Mouse (Mus musculus): ENCODE data around the gene Kcnn3.

Kcnn3 gene

GRCm38 (mm10) chr3:89519894-89520293 lies at the start of gene Kcnn3:
TSS of gene Kcnn3 (plus strand) at chr3:89520164.
- peak; percentile 90 for DNase-seq (ENCODE audit: low spot score)

- no peak for DNase-seq (ENCODE audit: low spot score)
Measured at GRCm38 (mm10) chr3:89472280-89472679, 47.7 kb upstream of the Kcnn3 start.

- no peak for DNase-seq (ENCODE audit: low spot score)
Measured at GRCm38 (mm10) chr3:89473838-89474237, 46.1 kb upstream of the Kcnn3 start.

GRCm38 (mm10) chr3:89479055-89479454 lies 40.9 kb upstream of the Kcnn3 start:
- DNase-seq (ENCODE audit: low spot score), result no peak

- DNase-seq (ENCODE audit: low spot score), result no peak
Measured at GRCm38 (mm10) chr3:89481488-89481887, 38.5 kb upstream of the Kcnn3 start.

DNA sequence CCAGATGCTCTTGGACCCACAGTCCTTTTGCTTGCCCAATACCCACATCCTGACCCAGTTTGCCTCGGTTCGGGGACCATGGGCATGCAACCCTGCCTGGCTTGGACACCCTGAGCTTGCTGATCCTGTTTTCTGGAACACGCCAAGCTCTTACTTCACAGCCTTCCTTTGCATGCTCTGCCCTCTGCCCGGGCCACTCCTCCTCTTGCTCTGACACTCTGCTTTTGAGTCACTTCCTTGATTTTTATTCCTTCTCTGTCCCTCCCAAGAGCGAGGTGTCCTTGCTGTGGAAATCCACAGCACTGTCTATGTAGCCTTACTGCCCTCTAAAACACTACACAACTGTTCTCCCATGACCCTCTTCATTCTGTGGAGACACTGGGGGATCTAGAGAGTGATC lies 37.7 kb upstream of the Kcnn3 start:
- DNase-seq (ENCODE audit: low spot score), result no peak

DNA sequence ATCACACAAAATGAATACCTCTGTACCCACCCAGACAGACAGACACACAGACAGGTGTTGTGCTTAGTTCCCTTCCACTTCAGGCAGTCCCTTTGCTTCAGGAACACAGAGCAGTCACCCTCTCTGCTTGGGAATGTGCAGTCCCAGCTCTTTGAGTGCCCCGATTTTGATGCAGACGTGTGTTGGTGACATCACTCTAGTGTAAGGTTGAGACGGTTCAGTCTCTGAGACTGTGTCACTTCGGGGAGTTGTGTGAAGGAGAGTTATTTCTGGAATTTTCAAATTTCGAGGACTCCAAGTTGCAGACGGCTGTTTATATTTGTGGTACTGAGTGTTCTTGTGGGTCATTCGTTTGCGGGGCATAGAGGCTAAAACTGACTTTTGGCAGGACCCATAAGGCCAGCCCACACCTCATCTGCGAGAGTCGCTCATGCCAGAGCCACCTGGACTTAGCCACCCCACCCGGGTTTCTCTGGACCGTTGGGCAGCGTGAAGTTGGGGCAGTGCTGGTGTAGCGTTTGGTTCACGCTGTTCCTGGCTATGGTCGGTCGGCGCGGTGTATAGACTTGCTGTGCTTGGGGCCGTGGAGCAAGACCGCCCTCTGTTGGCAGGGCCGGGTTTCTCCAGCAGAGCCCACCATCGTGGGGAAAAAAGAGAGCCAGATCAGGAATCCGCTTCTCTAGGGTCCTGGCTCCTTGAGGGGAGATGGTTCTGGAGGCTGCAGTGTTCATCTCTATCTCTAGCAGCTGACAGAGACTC lies 35.0 kb upstream of the Kcnn3 start:
- DNase-seq (ENCODE audit: low spot score), result peak; percentile 70

GRCm38 (mm10) chr3:89486111-89486510 lies 33.9 kb upstream of the Kcnn3 start:
- no peak for DNase-seq (ENCODE audit: low spot score)

GRCm38 (mm10) chr3:89486916-89487702 lies 32.9 kb upstream of the Kcnn3 start:
- no peak for DNase-seq (ENCODE audit: low spot score)

DNA sequence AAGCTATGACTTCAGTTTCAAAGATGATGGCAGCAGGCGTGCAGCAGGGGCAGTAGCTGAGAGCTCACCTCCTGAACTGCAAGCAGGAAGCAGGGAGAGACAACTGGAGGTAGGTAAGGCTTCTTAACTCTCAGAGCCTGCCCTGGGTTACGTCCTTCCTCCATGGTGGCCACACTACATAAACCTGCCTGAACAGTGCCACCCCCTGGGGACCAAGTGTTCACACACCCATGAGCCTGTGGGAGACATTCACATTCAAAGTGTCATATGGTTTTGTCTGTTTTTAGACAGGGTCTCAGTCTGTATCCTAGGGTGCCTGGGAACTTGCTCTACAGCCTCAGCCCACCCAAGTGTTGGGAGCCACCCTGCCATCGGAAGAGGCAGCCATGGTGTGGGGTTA lies 29.2 kb upstream of the Kcnn3 start:
- no peak for DNase-seq (ENCODE audit: low spot score)

DNA sequence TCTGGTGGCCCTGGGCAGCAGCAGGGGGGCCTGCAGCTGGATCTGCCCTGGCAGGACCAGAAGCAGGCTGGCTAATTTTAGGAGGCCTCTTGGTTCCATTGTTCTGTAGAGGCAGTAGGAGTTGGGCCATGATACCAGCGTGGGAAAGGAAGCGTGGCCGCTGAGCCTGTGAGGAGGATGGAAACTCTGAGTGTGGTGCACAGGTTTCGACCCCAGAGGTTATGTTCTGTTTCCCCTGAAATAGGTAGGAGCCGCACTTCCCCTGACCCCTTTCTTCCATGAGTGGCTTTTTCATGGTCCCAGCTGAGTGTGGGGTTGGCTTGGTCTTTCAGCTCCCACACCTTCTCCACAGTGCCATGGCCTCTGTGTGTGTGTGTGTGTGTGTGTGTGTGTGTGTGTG lies 28.4 kb upstream of the Kcnn3 start:
- no peak for DNase-seq (ENCODE audit: low spot score)

GRCm38 (mm10) chr3:89492701-89493151 lies 27.2 kb upstream of the Kcnn3 start:
- DNase-seq (ENCODE audit: low spot score), result no peak

GRCm38 (mm10) chr3:89494630-89495029 lies 25.3 kb upstream of the Kcnn3 start:
- no peak for DNase-seq (ENCODE audit: low spot score)

DNA sequence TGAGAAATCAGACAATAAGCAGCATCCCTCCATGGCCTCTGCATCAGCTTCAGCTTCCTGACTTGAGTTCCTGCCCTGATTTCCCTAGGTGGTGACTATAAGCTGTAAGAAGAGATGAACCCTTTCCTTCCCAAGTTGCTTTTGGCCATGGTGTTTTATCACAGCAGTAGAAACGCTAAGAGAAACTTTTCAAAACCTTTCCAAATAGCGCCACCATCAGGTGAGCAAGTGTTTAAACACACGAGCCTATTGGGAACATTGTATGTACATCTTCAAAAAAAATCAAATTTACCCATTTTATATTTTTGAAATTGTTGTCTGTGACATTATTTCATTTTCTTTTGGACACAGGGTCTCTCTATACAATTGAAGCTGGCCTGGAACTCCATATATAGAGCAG lies 23.6 kb upstream of the Kcnn3 start:
- DNase-seq (ENCODE audit: low spot score), result no peak

GRCm38 (mm10) chr3:89499696-89500095 lies 20.3 kb upstream of the Kcnn3 start:
- DNase-seq (ENCODE audit: low spot score), result no peak

- DNase-seq (ENCODE audit: low spot score), result no peak
Measured at GRCm38 (mm10) chr3:89501486-89501885, 18.5 kb upstream of the Kcnn3 start.

- no peak for DNase-seq (ENCODE audit: low spot score)
Measured at GRCm38 (mm10) chr3:89502551-89502950, 17.4 kb upstream of the Kcnn3 start.

GRCm38 (mm10) chr3:89508041-89508440 lies 11.9 kb upstream of the Kcnn3 start:
- DNase-seq (ENCODE audit: low spot score), result peak; percentile 44

DNA sequence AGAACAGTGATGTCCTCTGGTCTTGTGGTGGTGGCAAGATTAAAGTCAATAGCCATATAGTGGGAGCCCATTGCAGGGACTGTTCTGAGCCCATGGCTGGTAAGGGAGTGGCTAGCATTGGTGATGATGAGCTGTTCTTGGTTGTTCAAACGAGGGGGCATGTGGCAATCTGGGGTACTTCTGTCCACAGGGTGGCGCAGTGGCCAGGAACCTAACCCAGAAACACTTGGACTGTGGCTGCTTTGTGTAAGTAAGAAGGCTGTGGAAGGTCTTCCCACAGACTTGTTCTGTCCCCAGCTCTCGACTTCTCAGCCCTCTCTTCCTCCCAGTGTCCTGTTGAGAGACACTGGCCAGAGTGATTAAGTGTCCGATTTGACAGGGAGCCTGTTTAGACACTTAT lies 9.0 kb upstream of the Kcnn3 start:
- peak; percentile 75 for DNase-seq (ENCODE audit: low spot score)

DNA sequence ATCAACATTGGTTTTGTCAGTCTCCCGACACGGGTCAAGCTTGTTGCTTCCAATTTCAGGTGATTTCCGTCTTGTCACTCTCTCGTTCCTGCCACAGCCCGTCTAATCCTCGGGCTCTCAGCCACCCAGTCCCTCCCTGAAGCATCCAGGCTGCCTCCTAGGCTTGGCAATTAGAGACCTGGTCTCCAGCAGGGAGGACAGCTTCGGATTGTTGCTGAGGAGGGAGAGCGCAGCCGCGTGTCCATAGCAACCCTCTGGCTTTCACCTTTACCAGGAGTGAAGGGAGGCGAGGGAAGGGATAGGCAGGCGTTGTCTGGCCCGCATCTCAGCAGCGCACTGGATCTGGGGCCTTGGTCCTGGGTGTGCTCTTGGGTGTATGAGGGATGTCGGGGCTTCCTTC lies 8.6 kb upstream of the Kcnn3 start:
- no peak for DNase-seq (ENCODE audit: low spot score)

DNA sequence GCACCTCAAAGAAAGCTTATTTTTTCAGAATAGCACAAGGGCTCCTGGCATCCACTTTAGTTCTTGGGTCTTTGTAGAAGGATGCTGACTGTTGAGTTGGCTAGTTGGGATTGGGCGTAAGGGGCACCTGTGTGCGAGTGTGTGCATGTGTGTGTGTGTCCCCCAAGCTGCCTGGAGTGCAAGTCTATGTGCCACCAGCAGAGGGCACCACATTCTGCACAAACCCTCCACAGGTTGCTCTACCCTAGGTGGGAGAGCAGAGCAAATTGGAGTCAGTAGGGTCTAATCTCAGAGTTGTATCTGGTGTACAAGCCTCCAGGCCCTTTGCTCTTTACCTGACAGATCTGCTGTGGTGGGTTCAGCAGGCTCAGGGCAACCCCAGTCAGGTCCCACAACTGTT lies 7.7 kb upstream of the Kcnn3 start:
- no peak for DNase-seq (ENCODE audit: low spot score)

DNA sequence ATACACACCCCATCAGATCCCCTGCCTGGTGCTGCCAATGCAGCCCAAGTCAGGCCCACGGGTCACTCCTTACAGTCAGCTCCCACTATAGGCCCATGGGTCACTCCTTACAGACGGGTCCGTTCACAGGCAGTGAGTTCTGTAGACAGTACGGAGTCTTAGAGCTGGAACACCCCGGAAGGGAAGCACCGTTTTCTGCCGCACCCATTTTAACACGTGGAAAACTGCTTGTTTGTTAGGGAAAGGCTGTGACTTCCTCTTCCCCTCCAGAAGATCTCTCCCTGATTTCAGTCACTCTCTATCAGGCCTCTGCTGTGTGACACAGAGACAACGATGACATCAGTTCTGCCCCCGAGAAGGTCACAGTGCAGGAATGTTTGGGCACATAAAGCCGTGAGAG lies 4.5 kb upstream of the Kcnn3 start:
- no peak for DNase-seq (ENCODE audit: low spot score)

- DNase-seq (ENCODE audit: low spot score), result no peak
Measured at GRCm38 (mm10) chr3:89516321-89516720, 3.6 kb upstream of the Kcnn3 start.
